Mouse (Mus musculus): ENCODE results near the gene Tpp1. TPM values are rescaled to one million over a fixed set of nuclear protein-coding genes. Genes with fewer than 3 reads are reported as not detected.
"Not testable (repeated sequence)": the region's sequence is repeated elsewhere in the genome, so short reads cannot be mapped to it uniquely, and the experiment has no call there.

Gene Tpp1
- total RNA-seq, 2 experiments from 2014 or later, result 30.7 to 35.0 TPM

GRCm38 (mm10) chr7:105767729-105768165 is 15.7 kb upstream of the Tpp1 start:
- DNase-seq, result no peak
- intact Hi-C loops (cut with DNase I; ENCODE audit: low total_unique reads), result no loop called here

- intact Hi-C loops (cut with DNase I; ENCODE audit: low total_unique reads), result no loop called here
- DNase-seq, result no peak
Measured at GRCm38 (mm10) chr7:105764331-105764730, 12.3 kb upstream of the Tpp1 start.

GRCm38 (mm10) chr7:105762517-105763270 is 10.7 kb upstream of the Tpp1 start:
- intact Hi-C loops (cut with DNase I; ENCODE audit: low total_unique reads), result no loop called here
- DNase-seq, result no peak

- intact Hi-C loops (cut with DNase I; ENCODE audit: low total_unique reads), result no loop called here
- no peak for DNase-seq
Measured at GRCm38 (mm10) chr7:105761813-105762484, 9.9 kb upstream of the Tpp1 start.

- intact Hi-C loops (cut with DNase I; ENCODE audit: low total_unique reads), result loop anchor here (10.0 kb wide), 1 partner anchor 52 kb away; no protein-coding TSS in a partner anchor
- DNase-seq, result no peak
Measured at GRCm38 (mm10) chr7:105753281-105753680, 1.2 kb upstream of the Tpp1 start.

GRCm38 (mm10) chr7:105752716-105753115 is 681 bp upstream of the Tpp1 start:
- DNase-seq, result no peak
- intact Hi-C loops (cut with DNase I; ENCODE audit: low total_unique reads), result loop anchor here (10.0 kb wide), 1 partner anchor 52 kb away; no protein-coding TSS in a partner anchor

- intact Hi-C loops (cut with DNase I; ENCODE audit: low total_unique reads), result loop anchor here (10.0 kb wide), 1 partner anchor 113 kb away; the partner anchor contains the start of gene Trim3
- DNase-seq, result no peak
Measured at GRCm38 (mm10) chr7:105747776-105748175, 4.3 kb downstream of the Tpp1 start.

- intact Hi-C loops (cut with DNase I; ENCODE audit: low total_unique reads), result loop anchor here (10.0 kb wide), 1 partner anchor 109 kb away; the partner anchor contains the start of gene Trim3
- peak; percentile 81 for DNase-seq
Measured at GRCm38 (mm10) chr7:105743926-105744590, 8.0 kb downstream of the Tpp1 start, which contains the start of gene Taf10. TSS of gene Taf10 (minus strand) at chr7:105744361.

GRCm38 (mm10) chr7:105743246-105743925 is 8.6 kb downstream of the Tpp1 start:
- intact Hi-C loops (cut with DNase I; ENCODE audit: low total_unique reads), result loop anchor here (10.0 kb wide), 1 partner anchor 109 kb away; the partner anchor contains the start of gene Trim3
- not testable (repeated sequence) for DNase-seq

- intact Hi-C loops (cut with DNase I; ENCODE audit: low total_unique reads), result loop anchor here (10.0 kb wide), 1 partner anchor 108 kb away; the partner anchor contains the start of gene Trim3
- DNase-seq, result not testable (repeated sequence)
Measured at GRCm38 (mm10) chr7:105742539-105743215, 9.4 kb downstream of the Tpp1 start.

GRCm38 (mm10) chr7:105741978-105742377 is 10.1 kb downstream of the Tpp1 start:
- intact Hi-C loops (cut with DNase I; ENCODE audit: low total_unique reads), result loop anchor here (10.0 kb wide), 1 partner anchor 107 kb away; the partner anchor contains the start of gene Trim3
- DNase-seq, result no peak

- no peak for DNase-seq
- intact Hi-C loops (cut with DNase I; ENCODE audit: low total_unique reads), result loop anchor here (10.0 kb wide), 1 partner anchor 106 kb away; the partner anchor contains the start of gene Trim3
Measured at GRCm38 (mm10) chr7:105740851-105741250, 11.2 kb downstream of the Tpp1 start.

GRCm38 (mm10) chr7:105740089-105740795 is 11.8 kb downstream of the Tpp1 start:
- DNase-seq, result no peak
- intact Hi-C loops (cut with DNase I; ENCODE audit: low total_unique reads), result loop anchor here (10.0 kb wide), 1 partner anchor 105 kb away; the partner anchor contains the start of gene Trim3

GRCm38 (mm10) chr7:105738948-105739347 is 13.1 kb downstream of the Tpp1 start:
- intact Hi-C loops (cut with DNase I; ENCODE audit: low total_unique reads), result no loop called here
- peak; percentile 70 for DNase-seq

GRCm38 (mm10) chr7:105738286-105738685 is 13.7 kb downstream of the Tpp1 start:
- no peak for DNase-seq
- intact Hi-C loops (cut with DNase I; ENCODE audit: low total_unique reads), result no loop called here

- intact Hi-C loops (cut with DNase I; ENCODE audit: low total_unique reads), result no loop called here
- no peak for DNase-seq
Measured at GRCm38 (mm10) chr7:105737648-105738047, 14.4 kb downstream of the Tpp1 start.

- peak; percentile 41 for DNase-seq
- intact Hi-C loops (cut with DNase I; ENCODE audit: low total_unique reads), result no loop called here
Measured at GRCm38 (mm10) chr7:105736911-105737521, 15.0 kb downstream of the Tpp1 start, which contains the start of gene Rrp8. TSS of gene Rrp8 (minus strand) at chr7:105737385.
